Mouse (Mus musculus) subcutaneous adipose tissue, adult 2 months (tissue): ENCODE measurements around the gene Cdk4. TPM values are rescaled to one million over a fixed set of nuclear protein-coding genes. Genes with fewer than 3 reads are reported as not detected.

Experiments used
- polyA plus RNA-seq: library from polyadenylated mRNA; depleted of rRNA; stranded (reverse); fragments of >200 nt; gene quantifications from 2 replicates; pipeline ENCODE4 v1.2.3, GENCODE M21; 2012; ENCODE audit warnings: low replicate concordance; rRNA removed

Gene Cdk4
- polyA plus RNA-seq = 148 and 541 TPM in 2 replicates

GRCm38 (mm10) chr10:127063239-127063872 is at the start of gene Cdk4:
TSS of gene Cdk4 (plus strand) at chr10:127063534.

GRCm38 (mm10) chr10:127030336-127031296 is 32.7 kb upstream of the Cdk4 start, which contains the start of gene Tsfm:
TSS of gene Tsfm (minus strand) at chr10:127030840.

GRCm38 (mm10) chr10:127041274-127041766 is 22.0 kb upstream of the Cdk4 start, which contains the start of the genes Mettl1 and Eef1akmt3:
TSS of gene Mettl1 (plus strand) at chr10:127041414.
TSS of gene Eef1akmt3 (minus strand) at chr10:127041513.

GRCm38 (mm10) chr10:127047954-127048353 is 15.4 kb upstream of the Cdk4 start, which contains the start of gene Cyp27b1:
TSS of gene Cyp27b1 (plus strand) at chr10:127048250.

GRCm38 (mm10) chr10:127059968-127060916 is 3.1 kb upstream of the Cdk4 start, which contains the start of gene March9:
TSS of gene March9 (minus strand) at chr10:127060184.

GRCm38 (mm10) chr10:127070190-127071121 is 7.1 kb downstream of the Cdk4 start, which contains the start of gene Tspan31:
TSS of gene Tspan31 (minus strand) at chr10:127070264.

GRCm38 (mm10) chr10:127075080-127075479 is 11.7 kb downstream of the Cdk4 start, which contains the start of gene Agap2:
TSS of gene Agap2 (plus strand) at chr10:127075284.

Other genes starting within 250 kb of the Cdk4 start
- gene Atp23, start 162.2 kb upstream of the Cdk4 start, polyA plus RNA-seq = 6.4 and 14.2 TPM in 2 replicates
- gene Ctdsp2, start 84.8 kb upstream of the Cdk4 start, polyA plus RNA-seq = 143 and 242 TPM in 2 replicates
- 0.09 and 2.4 TPM in 2 replicates for gene Avil, start 62.8 kb upstream of the Cdk4 start, polyA plus RNA-seq
- gene Tsfm, start 32.7 kb upstream of the Cdk4 start, polyA plus RNA-seq = 43.6 and 44.6 TPM in 2 replicates
- 18.2 and 43.8 TPM in 2 replicates for gene Mettl1, start 22.1 kb upstream of the Cdk4 start, polyA plus RNA-seq
- gene Eef1akmt3, start 22.0 kb upstream of the Cdk4 start, polyA plus RNA-seq = 0.13 and 1.5 TPM in 2 replicates
- gene Cyp27b1, start 15.3 kb upstream of the Cdk4 start, polyA plus RNA-seq = 0.37 and 0.60 TPM in 2 replicates
- gene March9, start 3.4 kb upstream of the Cdk4 start, polyA plus RNA-seq = 1.2 and 10.2 TPM in 2 replicates
- gene Tspan31, start 6.7 kb downstream of the Cdk4 start, polyA plus RNA-seq = 121 and 174 TPM in 2 replicates
- gene Agap2, start 11.8 kb downstream of the Cdk4 start, polyA plus RNA-seq = 4.8 and 25.1 TPM in 2 replicates
- 95.7 and 99.4 TPM in 2 replicates for gene Os9, start 57.6 kb downstream of the Cdk4 start, polyA plus RNA-seq
- 9.0 and 26.1 TPM in 2 replicates for gene B4galnt1, start 101.7 kb downstream of the Cdk4 start, polyA plus RNA-seq
- 2.3 and 4.2 TPM in 2 replicates for gene Slc26a10, start 117.1 kb downstream of the Cdk4 start, polyA plus RNA-seq
- gene Arhgef25, start 126.5 kb downstream of the Cdk4 start, polyA plus RNA-seq = 29.9 and 129 TPM in 2 replicates
- gene Dtx3, start 132.2 kb downstream of the Cdk4 start, polyA plus RNA-seq = 173 and 346 TPM in 2 replicates
- 38.6 and 48.2 TPM in 2 replicates for gene Pip4k2c, start 148.1 kb downstream of the Cdk4 start, polyA plus RNA-seq
- 3.6 and 7.9 TPM in 2 replicates for gene Kif5a, start 199.8 kb downstream of the Cdk4 start, polyA plus RNA-seq
- gene Dctn2, start 202.8 kb downstream of the Cdk4 start, polyA plus RNA-seq = 266 and 298 TPM in 2 replicates
- 31.4 and 44.7 TPM in 2 replicates for gene Mbd6, start 225.5 kb downstream of the Cdk4 start, polyA plus RNA-seq
- 66.5 and 79.6 TPM in 2 replicates for gene Mars, start 248.3 kb downstream of the Cdk4 start, polyA plus RNA-seq